Mouse (Mus musculus) E14TG2a.4 (cell line): ENCODE measurements around the gene C4b.

ENCODE experiments used
- CTCF ChIP-seq: conservative IDR thresholded peaks from 2 replicates; pipeline ENCODE4 v1.5.1; 2014; ENCODE audit warnings: low read length
- NANOG ChIP-seq: IDR thresholded peaks from 2 replicates; pipeline ENCODE4 v1.6.1; 2014; ENCODE audit warnings: borderline replicate concordance, low read length, mixed read lengths
- POU5F1 ChIP-seq: IDR thresholded peaks from 2 replicates; pipeline ENCODE4 v1.6.1; 2014; ENCODE audit warnings: low read length, borderline replicate concordance

DNA sequence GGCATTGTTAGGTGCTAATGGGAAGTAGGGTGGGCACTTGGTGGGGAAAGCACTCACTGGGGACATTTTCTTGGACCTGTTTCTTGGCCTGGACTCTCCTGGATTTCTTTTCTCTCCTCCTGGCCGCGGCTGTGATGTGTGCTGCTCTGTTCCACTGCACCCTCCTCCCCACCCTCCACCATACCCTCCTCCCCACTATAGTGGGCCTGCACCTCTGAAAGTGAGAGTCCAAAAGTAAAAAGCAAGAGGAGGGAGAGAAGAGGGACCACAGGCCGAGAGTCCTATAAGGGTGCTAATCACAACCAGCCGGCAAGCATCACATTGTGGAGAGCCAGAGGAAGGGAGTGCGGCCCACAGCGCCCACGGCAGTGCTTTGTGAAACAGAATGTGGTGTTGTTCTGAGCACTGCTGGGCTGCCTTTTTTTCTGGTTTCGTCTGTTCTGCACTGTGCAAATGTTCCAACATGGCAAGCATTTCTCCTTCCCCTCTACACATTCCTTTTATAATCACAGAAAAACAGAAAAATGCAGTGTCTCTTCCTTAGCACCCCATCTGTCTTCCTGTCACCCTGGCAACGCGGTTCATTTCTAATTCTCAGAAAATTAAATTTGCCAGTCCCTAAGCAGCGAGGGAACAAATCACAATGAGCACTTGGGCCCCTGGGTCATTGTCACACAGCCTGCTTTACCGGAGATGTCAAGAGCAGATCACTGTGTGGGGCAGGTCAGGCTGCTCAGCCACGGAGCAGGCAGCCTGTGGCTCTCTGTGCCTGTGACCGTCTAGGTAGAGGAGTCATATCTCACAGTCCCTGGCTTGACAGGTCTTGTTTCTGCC is 43.9 kb downstream of the C4b start:
- TF ChIP-seq CTCF = no peak
- TF ChIP-seq NANOG = no peak
- TF ChIP-seq POU5F1 = no peak
